Mouse (Mus musculus): ENCODE measurements around the gene Ruvbl2.
"Not testable (repeated sequence)": the region's sequence is repeated elsewhere in the genome, so short reads cannot be mapped to it uniquely, and the experiment has no call there.

Gene Ruvbl2

DNA sequence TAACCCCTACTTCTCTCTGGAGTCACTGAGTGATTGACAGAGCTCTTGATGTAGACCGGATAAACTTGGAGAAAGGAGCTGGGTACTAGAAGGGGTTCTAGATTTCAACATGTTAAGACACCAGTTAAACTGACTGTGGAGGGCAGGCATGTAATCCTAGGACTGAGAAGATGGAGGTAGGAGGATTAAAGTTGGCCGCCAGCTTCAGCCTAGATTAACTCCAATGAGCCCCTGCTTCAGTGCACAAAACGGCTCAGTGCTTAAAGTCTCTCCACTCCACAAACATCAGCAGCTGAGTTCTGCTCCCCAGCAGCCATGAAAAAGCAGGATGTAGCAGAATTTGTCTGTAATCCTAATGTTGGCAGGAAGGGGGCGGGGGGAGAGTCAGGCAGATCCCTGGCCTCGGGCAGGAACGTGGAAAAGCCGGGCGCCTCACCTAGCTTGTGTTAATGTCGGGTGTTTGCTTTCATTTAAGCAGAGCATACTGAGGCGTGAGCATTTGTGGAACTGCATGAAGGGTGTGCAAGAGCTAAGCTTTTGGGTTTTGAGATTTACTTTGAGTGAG is 36.3 kb downstream of the Ruvbl2 start:
- DNase-seq (ENCODE audit: low spot score in 2 of 2): no peak

DNA sequence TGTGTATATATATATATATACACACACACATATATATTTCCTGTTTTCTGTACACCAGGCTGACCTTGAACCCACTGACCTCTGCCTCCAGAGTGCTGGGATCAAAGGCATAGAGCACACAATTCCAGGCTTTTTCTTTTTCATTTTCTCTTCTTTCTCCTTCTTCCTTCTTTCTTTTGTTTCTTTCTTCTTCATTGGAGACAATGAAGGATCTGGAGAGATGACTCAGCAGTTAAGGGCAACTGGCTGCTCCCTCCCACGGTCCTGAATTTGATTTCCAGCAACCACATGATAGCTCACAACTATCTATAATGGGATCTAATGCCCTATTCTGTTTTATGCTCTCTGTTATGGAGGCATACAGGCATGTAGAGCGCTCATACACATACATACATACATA is 41.1 kb downstream of the Ruvbl2 start:
- no peak for DNase-seq (ENCODE audit: low spot score in 2 of 2)

DNA sequence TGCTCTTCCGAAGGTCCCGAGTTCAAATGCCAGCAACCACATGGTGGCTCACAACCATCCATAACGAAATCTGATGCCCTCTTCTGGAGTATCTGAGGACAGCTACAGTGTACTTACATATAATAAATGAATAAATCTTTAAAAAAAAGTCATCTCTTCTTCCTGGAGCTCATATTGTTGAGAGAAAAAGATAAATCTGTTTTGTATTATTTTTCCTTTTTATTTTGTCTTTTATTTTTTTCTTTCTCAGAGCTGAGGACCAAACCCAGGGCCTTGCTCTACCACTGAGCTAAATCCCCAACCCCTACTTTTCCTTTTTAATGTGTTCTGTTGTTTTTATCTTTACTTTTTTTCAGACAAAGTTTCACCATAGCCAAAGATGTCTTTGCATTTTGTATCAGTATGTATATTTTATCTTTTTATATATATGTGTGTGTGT is 41.5 kb downstream of the Ruvbl2 start:
- DNase-seq (ENCODE audit: low spot score in 2 of 2): not testable (repeated sequence)

- DNase-seq (ENCODE audit: low spot score in 2 of 2): peak; percentile 100
Observed at GRCm38 (mm10) chr7:45395578-45396336, 42.1 kb downstream of the Ruvbl2 start, which contains the start of gene Snrnp70. Gene Snrnp70 (minus strand): TSS chr7:45395742.

DNA sequence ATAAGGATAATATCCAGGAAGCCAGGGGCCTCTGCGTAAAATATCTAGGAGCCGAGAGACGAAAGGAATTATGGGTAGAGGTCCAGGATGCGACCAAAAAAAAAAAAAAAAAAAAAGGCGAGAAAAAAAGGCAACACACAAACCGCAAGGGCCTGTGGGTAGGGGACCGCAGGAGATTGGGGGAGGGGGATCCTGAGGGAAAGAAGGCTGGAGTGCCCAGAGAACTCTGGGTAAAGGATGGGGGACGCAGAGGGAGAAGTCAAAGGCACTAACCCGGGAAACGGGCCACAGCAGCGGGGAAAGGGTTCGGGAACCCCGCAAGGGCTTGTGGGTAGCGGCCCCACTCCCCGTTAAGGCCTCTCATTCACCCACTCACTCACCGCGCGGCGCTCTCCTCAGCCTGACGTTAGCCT is 42.8 kb downstream of the Ruvbl2 start:
- DNase-seq (ENCODE audit: low spot score in 2 of 2): peak in 1 of 2 experiments; percentile 74

GRCm38 (mm10) chr7:45386077-45386476 is 51.8 kb downstream of the Ruvbl2 start:
- DNase-seq (ENCODE audit: low spot score in 2 of 2): no peak

DNA sequence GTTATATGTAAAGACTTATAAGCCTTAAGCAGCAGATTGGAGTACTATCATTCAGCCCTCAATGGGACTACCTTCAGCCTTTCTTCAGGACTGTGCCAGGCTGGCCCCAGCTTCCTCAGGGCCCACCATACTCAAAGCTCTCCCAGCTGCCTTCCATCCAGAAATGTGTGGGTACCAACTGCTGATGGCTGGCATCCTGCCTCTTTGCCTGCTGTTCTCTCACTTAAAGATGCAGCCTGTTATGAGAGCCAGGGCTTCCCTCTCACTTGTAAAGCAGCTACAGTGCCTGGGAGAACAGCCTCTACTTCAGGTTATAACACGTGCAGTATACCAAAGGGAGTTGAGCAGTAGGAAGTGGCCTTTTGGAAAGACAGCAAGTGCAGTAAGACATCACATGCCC is 61.8 kb downstream of the Ruvbl2 start:
- no peak for DNase-seq (ENCODE audit: low spot score in 2 of 2)

GRCm38 (mm10) chr7:45374620-45375019 is 63.3 kb downstream of the Ruvbl2 start:
- DNase-seq (ENCODE audit: low spot score in 2 of 2): no peak

GRCm38 (mm10) chr7:45372371-45372770 is 65.5 kb downstream of the Ruvbl2 start:
- no peak for DNase-seq (ENCODE audit: low spot score in 2 of 2)
